Mouse (Mus musculus) liver, adult 2 months (tissue): ENCODE measurements around the gene Ngf.

Experiments used
- CTCF ChIP-seq: fragments of 200-500 bp; IDR thresholded peaks from 2 replicates; pipeline ENCODE4 v1.5.1; 2011; ENCODE audit warnings: low read depth, low read length, control low read depth
- POLR2A ChIP-seq: fragments of 200-500 bp; IDR thresholded peaks from 2 replicates; pipeline ENCODE4 v1.6.1; 2011; ENCODE audit warnings: low read length, control low read depth; ENCODE audit not compliant: insufficient read depth; ENCODE audit errors: extremely low read depth

DNA sequence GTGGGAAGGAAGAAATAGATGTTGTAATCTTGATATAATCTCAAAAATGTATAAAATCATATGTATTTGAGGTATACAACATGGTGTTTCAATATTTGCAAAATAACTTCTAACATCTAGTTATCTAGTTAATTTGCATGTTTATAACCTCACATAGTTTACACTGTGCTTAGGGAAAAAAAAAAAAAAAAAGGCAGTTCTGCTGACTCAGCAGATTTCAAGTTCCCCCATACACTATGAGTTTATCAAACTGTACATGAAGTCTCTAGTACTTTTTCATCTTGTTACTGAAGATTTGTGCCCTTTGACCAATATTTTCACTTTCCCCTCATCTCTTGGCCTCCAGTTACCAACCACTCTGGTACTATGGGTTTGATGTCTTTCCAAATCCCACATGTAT, 86.9 kb downstream of the Ngf start:
- no peak for TF ChIP-seq CTCF
- no peak for TF ChIP-seq POLR2A
